ENCODE assay signal across 8 mouse cellular contexts in the genomic region with DNA sequence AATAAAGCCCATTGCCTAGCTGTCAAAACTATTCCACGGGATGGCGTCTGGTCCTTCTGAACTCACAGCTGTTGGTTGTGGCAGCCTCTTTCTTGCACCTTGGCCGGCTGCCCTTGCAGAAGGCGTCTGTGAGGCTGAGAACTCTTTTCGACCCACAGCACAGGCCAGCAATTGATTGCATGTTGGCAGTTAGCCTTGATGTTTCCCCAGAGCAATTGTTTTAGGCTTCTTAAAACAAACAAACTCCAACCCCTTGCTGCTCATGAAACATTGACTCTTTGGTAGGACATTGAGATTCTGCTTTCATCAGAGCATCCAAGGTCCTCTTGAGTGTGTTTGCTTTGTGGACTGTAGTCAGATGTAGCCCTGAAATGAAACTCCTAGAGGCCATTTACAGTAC. TPM values are rescaled to one million over a fixed set of nuclear protein-coding genes. Genes with fewer than 3 reads are reported as not detected.
DNase-seq lines count a peak whose midpoint lies in the region; ATAC-seq lines count a peak whose summit lies in the region.

No protein-coding gene starts in this region.

- H3K36me3 ChIP-seq in heart, embryonic 11.5 days (ENCODE audit: control insufficient read depth, insufficient read depth, low read length): no peaks in the 10 kb centered on the region

- 0 out of 2 replicates have a peak, but pooled peaks cover 4% of the 10 kb centered on the region for H3K4me1 ChIP-seq in heart, embryonic 11.5 days (ENCODE audit: control insufficient read depth, insufficient read depth, low read length)

- no peak overlapping the region for H3K4me3 ChIP-seq in heart, embryonic 11.5 days (ENCODE audit: low read depth, low read length)

- WGBS in heart, embryonic 11.5 days (ENCODE audit: insufficient replicate concordance): 63% methylated on average over 5 of the region's 5 CpGs

- H3K9me3 ChIP-seq in heart, embryonic 11.5 days (replicated peaks; ENCODE audit: control insufficient read depth, low read length): no peaks in the 10 kb centered on the region

- no peak overlapping the region for H3K9ac ChIP-seq in heart, embryonic 11.5 days (ENCODE audit: low read depth, low read length)

- no peak overlapping the region for H3K4me2 ChIP-seq in heart, embryonic 11.5 days

- no peaks in the 10 kb centered on the region for H3K27me3 ChIP-seq in heart, embryonic 11.5 days (ENCODE audit: control insufficient read depth, insufficient read depth, low read length)

- no peak overlapping the region for H3K27ac ChIP-seq in heart, embryonic 11.5 days (ENCODE audit: low read depth, low read length)

- peak; percentile 99 for DNase-seq in heart, adult 11 months
- DNase-seq in adrenal gland, postnatal 10 days: peak; percentile 78
- DNase-seq in gastrocnemius, postnatal 25 days: peak; percentile 81
- DNase-seq in layer of hippocampus, adult 11-12 months (ENCODE audit: low spot score): peak; percentile 72
- peak; percentile 86 for DNase-seq in lung, postnatal 14 days
- no peak for DNase-seq in thymus, postnatal 10 days (ENCODE audit: low spot score in 2 of 2)

- no peak for ATAC-seq in heart, embryonic 11.5 days (replicated peaks; ENCODE audit: insufficient number of reproducible peaks, low FRiP score, low TSS enrichment)
- ATAC-seq in monocyte, adult 5-6 weeks (replicated peaks; ENCODE audit: insufficient number of reproducible peaks, low FRiP score, low TSS enrichment, poor library complexity, severe bottlenecking): no peak

RNA-seq across cellular contexts. Expression of a gene that starts 33.2 kb away (rescaled TPM):
- polyA plus RNA-seq in heart, embryonic 11.5 days (2014; fragmentation: Nextera tagmentation; extraction: Ambion mirVana): 7.5 and 9.4 TPM in 2 replicates
- total RNA-seq in adrenal gland, postnatal 10 days (2021): 10 to 100 TPM; 24.7 to 32.1 TPM
- 1 to 10 TPM; 1.3 to 2.7 TPM for total RNA-seq in gastrocnemius, postnatal 25 days (2021)
- total RNA-seq in monocyte, adult 5-6 weeks (2017): 2.5 to 7.3 TPM (median 2.7 TPM) in 3 replicates

RNA-seq across cellular contexts. Expression of a gene that starts 46.7 kb away (rescaled TPM):
- polyA plus RNA-seq in heart, embryonic 11.5 days (2014; fragmentation: Nextera tagmentation; extraction: Ambion mirVana): 383 and 398 TPM in 2 replicates
- total RNA-seq in adrenal gland, postnatal 10 days (2021): 100 to 1,000 TPM; 101 to 117 TPM
- 10 to 100 TPM; 23.4 to 23.9 TPM for total RNA-seq in gastrocnemius, postnatal 25 days (2021)
- 262 to 315 TPM (median 271 TPM) in 3 replicates for total RNA-seq in monocyte, adult 5-6 weeks (2017)

RNA-seq across cellular contexts. Expression of a gene that starts 46.8 kb away (rescaled TPM):
- 0.24 TPM in 1 of 2 replicates, not detected in the other for polyA plus RNA-seq in heart, embryonic 11.5 days (2014; fragmentation: Nextera tagmentation; extraction: Ambion mirVana)
- total RNA-seq in adrenal gland, postnatal 10 days (2021): not detected
- total RNA-seq in gastrocnemius, postnatal 25 days (2021): not detected
- total RNA-seq in monocyte, adult 5-6 weeks (2017): 0.11 TPM in 1 of 3 replicates, not detected in the others

Comparison
In these comparisons a context has a peak if more than half of its experiments do, and no peak if none do; other contexts are left out.
1. DNase-seq: peak in heart, adult 11 months (single experiment), adrenal gland, postnatal 10 days (single experiment), gastrocnemius, postnatal 25 days (single experiment), layer of hippocampus, adult 11-12 months (single experiment) and lung, postnatal 14 days (single experiment); none in thymus, postnatal 10 days (0 of 2).
2. RNA of a gene that starts 46.7 kb away (total RNA-seq): 262 to 315 TPM in monocyte, adult 5-6 weeks and 101 to 117 TPM in adrenal gland, postnatal 10 days; 23.4 to 23.9 TPM in gastrocnemius, postnatal 25 days; every median in the first group is over 4 times any median in the second.